Mouse (Mus musculus) CD4-positive naive resting alpha-beta T cell, adult 76 days (primary cell): ENCODE measurements around the gene Zfp366. TPM values are rescaled to one million over a fixed set of nuclear protein-coding genes. Genes with fewer than 3 reads are reported as not detected.

Experiments used
- total RNA-seq: library from RNA; stranded (reverse); gene quantifications from one replicate; pipeline ENCODE4 v1.2.4, GENCODE M21; 2023

Gene Zfp366
- total RNA-seq: 1.00 TPM

DNA sequence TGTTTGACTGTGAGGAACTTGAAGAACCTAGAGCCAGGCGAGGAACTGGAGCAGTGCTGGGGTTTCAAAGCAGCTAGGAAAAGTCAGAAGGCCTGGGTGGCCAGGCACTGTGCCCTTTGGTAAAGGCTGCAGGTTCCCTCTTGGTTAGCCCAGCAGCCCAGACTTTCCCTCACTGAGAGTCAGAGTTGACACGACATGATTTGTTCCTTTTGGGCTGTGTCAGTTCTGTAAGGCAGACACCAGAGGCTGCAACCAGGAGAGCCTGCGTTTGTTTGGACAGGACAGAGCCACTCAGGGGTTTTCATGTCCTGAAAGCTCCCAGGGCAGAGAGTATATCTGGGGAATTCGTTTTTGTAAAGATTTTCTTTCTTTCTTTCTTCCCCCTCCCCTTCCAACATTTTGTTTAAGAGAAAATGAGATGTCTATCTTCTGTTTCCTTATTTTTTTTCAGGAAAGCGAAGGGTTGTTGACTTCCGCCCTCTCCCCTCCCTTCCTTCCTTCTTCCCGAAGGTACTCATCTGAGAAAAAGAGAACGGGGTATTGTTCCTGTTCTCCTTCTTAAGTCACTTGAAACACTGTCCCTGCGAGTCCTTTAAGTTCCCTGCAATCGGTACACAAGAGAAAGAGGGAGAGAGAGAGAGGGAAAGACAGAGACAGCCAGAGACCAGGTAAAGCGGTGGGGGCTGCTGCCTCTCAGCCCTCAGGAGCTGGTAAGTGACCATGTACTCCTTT, at the start of gene Zfp366:
Gene Zfp366 (plus strand): TSS at position 669 of the 732 bp plus-strand sequence.

Other genes starting within 250 kb of the Zfp366 start
- not detected for gene 1700024P04Rik, start 200.3 kb upstream of the Zfp366 start, total RNA-seq
- 25.9 TPM for gene Ptcd2, start 159.9 kb downstream of the Zfp366 start, total RNA-seq
- 13.3 TPM for gene Mrps27, start 160.0 kb downstream of the Zfp366 start, total RNA-seq